22 mouse cellular contexts compared by ENCODE assay signal in the genomic region with DNA sequence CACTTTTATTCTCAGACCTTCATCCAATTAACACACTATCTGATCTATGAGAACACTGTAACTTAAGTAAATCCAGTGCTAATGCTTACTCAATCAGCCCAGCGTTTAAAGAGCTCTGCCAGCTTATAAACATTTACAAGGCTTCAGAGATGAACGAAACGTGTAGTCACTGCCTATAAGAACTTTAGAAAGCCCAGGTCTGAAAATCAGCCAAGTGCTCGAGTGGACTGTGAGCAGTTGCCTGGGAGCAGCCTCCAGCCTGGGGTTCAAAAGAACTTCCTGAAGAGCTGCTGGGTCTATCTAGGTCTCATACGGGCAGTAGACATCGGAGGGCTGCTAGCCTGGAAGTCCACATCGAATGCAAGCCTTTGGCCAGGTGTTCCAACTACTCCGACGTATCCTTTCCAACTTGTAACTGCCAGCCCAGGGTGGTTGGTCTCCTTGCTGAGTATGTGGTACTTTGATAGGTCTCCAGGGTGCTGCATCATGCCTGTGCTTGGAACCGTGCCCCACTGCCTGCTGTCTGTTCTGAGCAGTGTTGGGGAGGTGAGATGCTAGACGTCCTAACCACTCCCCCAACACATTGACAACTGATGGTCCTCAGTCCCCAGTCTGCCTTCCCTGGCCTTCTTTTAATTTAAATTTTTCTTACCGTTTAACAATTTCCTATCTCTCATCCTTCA.
A peak's percentile ranks its signal among the peaks of the same experiment; 100 is the strongest.
DNase-seq lines count a peak whose midpoint lies in the region; ATAC-seq and TF ChIP-seq lines count a peak whose summit lies in the region.
"Had no signal": no experiment of that assay in that cellular context is flagged by ENCODE, and none has a peak within 500 bp of the region (broad histone marks: within the 10 kb centered on the region; RNA-seq: fewer than 3 reads in every experiment).

No protein-coding gene starts in this region.

- TF ChIP-seq CTCF in brain, embryonic 14.5 days (IDR thresholded peaks at IDR 0.05; ENCODE audit: borderline replicate concordance, extremely low read depth, insufficient read depth, insufficient read length) = no peak

- ATAC-seq in heart, embryonic 13.5 days (ENCODE audit: extremely low read depth, insufficient number of reproducible peaks, low FRiP score, low TSS enrichment) = no peak
- ATAC-seq in lung, embryonic 15.5 days (ENCODE audit: borderline replicate concordance, extremely low read depth, low FRiP score, low TSS enrichment) = no peak
- ATAC-seq in megakaryocyte progenitor cell, adult 5-6 weeks (replicated peaks; ENCODE audit: poor library complexity) = peak; percentile 75
- ATAC-seq in cerebellum, adult (ENCODE audit: insufficient number of reproducible peaks, low FRiP score, low TSS enrichment) = no peak
- ATAC-seq: forebrain, embryonic 14.5 days; inflammation-experienced regulatory T-cells, adult 6 months had no signal

- H3K36me3 ChIP-seq in heart, embryonic 13.5 days = no peaks in the 10 kb centered on the region
- H3K36me3 ChIP-seq in lung, embryonic 15.5 days = no peaks in the 10 kb centered on the region
- H3K36me3 ChIP-seq: G1E; heart, embryonic 15.5 days; liver, embryonic 13.5 days; neural tube, embryonic 12.5 days had no signal

- no peaks in the 10 kb centered on the region for H3K9me3 ChIP-seq in heart, embryonic 13.5 days
- no peaks in the 10 kb centered on the region for H3K9me3 ChIP-seq in lung, embryonic 15.5 days
- H3K9me3 ChIP-seq: heart, embryonic 15.5 days; liver, embryonic 13.5 days; neural tube, embryonic 12.5 days had no signal

- no peaks in the 10 kb centered on the region for H3K27me3 ChIP-seq in heart, embryonic 13.5 days (replicated peaks)
- H3K27me3 ChIP-seq in lung, embryonic 15.5 days = no peaks in the 10 kb centered on the region
- H3K27me3 ChIP-seq: heart, embryonic 15.5 days; liver, embryonic 13.5 days; neural tube, embryonic 12.5 days had no signal

- H3K27ac ChIP-seq in heart, embryonic 13.5 days (replicated peaks) = 0 out of 2 replicates have a peak overlapping the region, but pooled peaks have one; percentile 12
- H3K27ac ChIP-seq in lung, embryonic 15.5 days = peak overlapping the region; percentile 56
- H3K27ac ChIP-seq: heart, embryonic 15.5 days; liver, embryonic 13.5 days; neural tube, embryonic 12.5 days had no signal

- H3K4me2 ChIP-seq in heart, embryonic 13.5 days = no peak overlapping the region
- no peak overlapping the region for H3K4me2 ChIP-seq in lung, embryonic 15.5 days
- H3K4me2 ChIP-seq: heart, embryonic 15.5 days; liver, embryonic 13.5 days; neural tube, embryonic 12.5 days had no signal

- no peak overlapping the region for H3K4me3 ChIP-seq in heart, embryonic 13.5 days
- no peak overlapping the region for H3K4me3 ChIP-seq in lung, embryonic 15.5 days
- H3K4me3 ChIP-seq: heart, embryonic 15.5 days; liver, embryonic 13.5 days; neural tube, embryonic 12.5 days had no signal

- no peak for DNase-seq in heart, postnatal 14 days
- DNase-seq in lung, postnatal 14 days = no peak
- DNase-seq in brain, embryonic 14.5 days (ENCODE audit: low read depth) = peak; percentile 63
- no peak for DNase-seq in ovary, postnatal 10 days (ENCODE audit: low spot score)
- DNase-seq: adrenal gland, postnatal 10 days; cerebellum, adult 9-10 months; embryo, embryonic 11 days; kidney, postnatal 10 days; liver, embryonic 13.5 days; lung, postnatal 4 days; midbrain, embryonic 14.5 days; right cerebral cortex, postnatal 4 days; thymus, postnatal 25 days had no signal

- no peak for TF ChIP-seq POLR2A in brain, embryonic 14.5 days (IDR thresholded peaks at IDR 0.05; ENCODE audit: borderline replicate concordance, extremely low read depth, insufficient read depth, insufficient read length, poor library complexity, severe bottlenecking)

- peaks cover 58% of the 10 kb centered on the region for H3K4me1 ChIP-seq in heart, embryonic 13.5 days
- peaks cover 60% of the 10 kb centered on the region for H3K4me1 ChIP-seq in lung, embryonic 15.5 days

- no peak overlapping the region for H3K9ac ChIP-seq in heart, embryonic 13.5 days
- H3K9ac ChIP-seq in lung, embryonic 15.5 days = no peak overlapping the region
- H3K9ac ChIP-seq: heart, embryonic 15.5 days; liver, embryonic 13.5 days; neural tube, embryonic 12.5 days had no signal

- intact Hi-C loops in heart, postnatal 14 days (cut with DNase I) = no loop called here

- 64% methylated on average over 12 of the region's 12 CpGs for WGBS in heart, embryonic 13.5 days
- 42% methylated on average over 12 of the region's 12 CpGs for WGBS in lung, embryonic 15.5 days
